Mouse (Mus musculus) hindbrain, postnatal 0 days (tissue): Measurements from ENCODE around the gene Tbc1d10b. TPM values are rescaled to one million over a fixed set of nuclear protein-coding genes. Genes with fewer than 3 reads are reported as not detected.

ENCODE experiments used
- ATAC-seq: fragments of 200-750 bp; cut with Nextera tagmentation; 2 replicates; pipeline ENCODE4 v1.8.0; 2017; ENCODE audit warnings: mild to moderate bottlenecking, moderate TSS enrichment, moderate library complexity
- DNase-seq: peaks from one replicate; pipeline ENCODE4 v3.0.0-alpha.2; 2015; ENCODE audit warnings: low spot score
- H3K27ac ChIP-seq: fragments of 300-500 bp; sonication (generic); 2 replicates; pipeline ENCODE4 v1.5.1; 2014; ENCODE audit warnings: mild to moderate bottlenecking
- H3K27me3 ChIP-seq: fragments of 300-500 bp; sonication (generic); 2 replicates; pipeline ENCODE4 v1.6.1; 2014; ENCODE audit warnings: low read length, mixed read lengths; ENCODE audit not compliant: insufficient read depth
- H3K36me3 ChIP-seq: fragments of 300-500 bp; sonication (generic); 2 replicates; pipeline ENCODE4 v1.6.1; 2014; ENCODE audit warnings: low read length, mixed read lengths; ENCODE audit not compliant: insufficient read depth
- H3K4me1 ChIP-seq: fragments of 300-500 bp; sonication (generic); 2 replicates; pipeline ENCODE4 v1.6.1; 2014; ENCODE audit warnings: antibody characterized with exemption, low read length, mixed read lengths; ENCODE audit not compliant: insufficient read depth
- H3K4me2 ChIP-seq: fragments of 300-500 bp; sonication (generic); 2 replicates; pipeline ENCODE4 v1.6.1; 2014; ENCODE audit warnings: low read depth, mild to moderate bottlenecking, low read length, moderate library complexity, mixed read lengths
- H3K4me3 ChIP-seq: fragments of 300-500 bp; sonication (generic); 2 replicates; pipeline ENCODE4 v1.5.1; 2014; ENCODE audit warnings: low read length
- H3K9ac ChIP-seq: fragments of 300-500 bp; sonication (generic); replicated peaks from 2 replicates; pipeline ENCODE4 v1.6.1; 2014; ENCODE audit warnings: mild to moderate bottlenecking, low read length, moderate library complexity, mixed read lengths
- H3K9me3 ChIP-seq: fragments of 300-500 bp; sonication (generic); 2 replicates; pipeline ENCODE4 v1.6.1; 2016; ENCODE audit warnings: low read length, mixed read lengths
- CTCF ChIP-seq: IDR thresholded peaks from 2 replicates; pipeline ENCODE4 v1.5.1; 2016; ENCODE audit warnings: antibody characterized with exemption, control low read depth, low read depth
- WGBS: fragments of 180-500 bp; shearing (Covaris S2); extraction: QIAGEN DNeasy Blood & Tissue Kit; methylation state at CpG from one replicate; pipeline ENCODE4 v1.1.7; 2014; 5-methylcytosine and 5-hydroxymethylcytosine counted together
- polyA plus RNA-seq: library from polyadenylated mRNA; unstranded; fragments of >200 nt; fragmentation: Nextera tagmentation; extraction: Ambion mirVana; gene quantifications from 2 replicates; pipeline ENCODE4 v1.2.1, GENCODE M21; 2015
- total RNA-seq: library from RNA; depleted of rRNA; stranded (reverse); fragments of >200 nt; gene quantifications from 2 replicates; pipeline ENCODE4 v1.2.3, GENCODE M21; 2014

Gene Tbc1d10b
- total and polyA plus RNA-seq, 2 experiments from 2014 or later = 25.4 to 68.6 TPM

DNA sequence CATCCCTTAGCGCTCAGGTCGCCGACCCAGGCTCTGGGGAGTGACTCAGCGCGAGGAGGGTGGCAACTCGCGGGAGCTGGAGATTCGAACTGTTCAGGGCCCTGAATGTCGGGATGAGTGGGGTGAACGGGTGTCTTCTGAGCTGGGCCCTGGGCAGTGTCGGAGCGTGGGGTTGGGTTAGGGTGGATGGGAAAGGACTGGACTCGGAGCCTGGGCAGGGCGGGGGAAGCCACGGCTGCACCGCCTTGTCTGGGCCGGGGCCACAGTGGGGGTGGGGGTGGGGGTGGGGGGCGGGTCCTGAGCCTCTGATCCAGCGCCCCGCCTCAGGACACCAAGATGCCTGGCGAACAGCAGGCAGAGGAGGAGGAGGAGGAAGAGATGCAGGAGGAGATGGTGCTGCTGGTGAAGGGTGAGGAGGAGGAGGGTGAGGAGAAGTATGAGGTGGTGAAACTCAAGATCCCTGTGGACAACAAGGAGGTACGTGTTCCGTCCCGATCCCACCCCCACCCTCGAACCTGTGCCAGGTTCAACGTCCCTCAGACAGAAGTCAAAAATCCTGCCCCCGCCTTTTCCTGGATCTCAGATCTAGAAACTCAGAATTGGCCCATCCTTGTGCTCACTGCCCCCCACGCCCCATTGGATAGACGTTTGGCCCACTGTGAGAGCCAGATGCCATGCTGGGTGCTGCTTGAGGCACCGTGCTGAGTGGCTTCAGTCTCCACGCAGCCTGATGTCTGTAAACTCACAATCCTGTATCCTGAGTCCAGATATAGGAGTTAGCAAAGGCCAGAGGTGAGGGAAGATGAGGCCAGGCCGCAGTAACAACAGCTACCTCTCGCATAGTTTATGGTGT, 36.6 kb upstream of the Tbc1d10b start:
- Histone ChIP-seq H3K4me3 (peak overlapping the region; percentile 76), H3K4me1 (peaks cover 14% of the 10 kb centered on the region), H3K9ac (peak overlapping the region; percentile 84), H3K27ac (peak overlapping the region; percentile 94), H3K27me3 (no peaks in the 10 kb centered on the region), H3K36me3 (peaks cover 5% of the 10 kb centered on the region; the same call in 1 of the 2 replicates), H3K9me3 (no peaks in the 10 kb centered on the region), H3K4me2 (peak overlapping the region; percentile 81)
- ATAC-seq (peak; percentile 77), DNase-seq (peak; percentile 25)
- TF ChIP-seq CTCF = no peak
- WGBS = 10% methylated on average over 31 of the region's 33 CpGs

DNA sequence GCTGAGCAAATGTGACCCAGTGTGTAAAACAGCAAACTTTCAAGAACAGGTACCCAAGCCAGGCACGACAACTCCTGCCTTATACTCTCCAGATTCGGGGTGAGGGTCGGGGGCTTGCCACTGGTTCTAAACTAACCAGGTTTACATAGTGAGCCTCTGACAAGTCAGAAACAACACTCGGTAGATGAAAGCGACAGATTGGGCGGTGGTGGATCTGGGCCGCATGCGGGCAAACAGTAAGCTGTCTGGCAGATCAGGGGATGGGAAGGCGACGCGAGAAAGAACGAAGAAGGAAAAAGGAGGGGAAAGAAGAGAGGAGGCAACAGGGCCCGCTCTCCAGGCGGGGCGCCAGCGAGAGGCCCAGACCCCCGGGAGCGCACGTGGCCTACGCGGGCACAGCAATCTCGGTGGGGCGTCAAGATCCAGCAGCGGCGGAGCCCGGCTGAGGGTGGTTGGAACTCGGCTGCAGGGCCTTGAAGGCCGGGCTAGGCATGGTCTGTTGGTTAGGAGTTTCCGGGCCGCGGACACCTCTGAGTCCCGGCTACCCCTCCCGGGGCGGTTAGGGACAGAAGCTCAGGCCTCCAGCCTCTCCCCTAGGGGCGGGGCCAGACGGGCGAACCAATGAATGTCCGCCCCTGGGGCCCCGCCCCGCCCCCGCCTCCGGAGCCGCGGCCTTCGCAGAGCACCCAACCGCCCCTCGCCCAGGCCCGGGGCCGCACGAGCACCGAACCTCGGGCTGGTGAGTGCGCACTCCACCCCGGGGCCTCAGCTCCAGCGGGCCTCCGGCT, 35.8 kb upstream of the Tbc1d10b start, which contains the start of gene Zfp771:
Zfp771 (plus strand) TSS at position 405 of the 788 bp plus-strand sequence.
- Histone ChIP-seq H3K4me1 (peaks cover 14% of the 10 kb centered on the region), H3K4me3 (peak within 1 kb of the TSS; percentile 76), H3K9me3 (no peaks in the 10 kb centered on the region), H3K27me3 (no peaks in the 10 kb centered on the region), H3K4me2 (peak within 1 kb of the TSS; percentile 81), H3K27ac (peak within 1 kb of the TSS; percentile 94), H3K9ac (peak within 1 kb of the TSS; percentile 84), H3K36me3 (peaks cover 3% of the 10 kb centered on the region; the same call in 1 of the 2 replicates)
- TF ChIP-seq CTCF = no peak
- under 1% methylated on average over 53 of the region's 56 CpGs for WGBS
- DNase-seq (peak; percentile 97), ATAC-seq (peak; percentile 97)

DNA sequence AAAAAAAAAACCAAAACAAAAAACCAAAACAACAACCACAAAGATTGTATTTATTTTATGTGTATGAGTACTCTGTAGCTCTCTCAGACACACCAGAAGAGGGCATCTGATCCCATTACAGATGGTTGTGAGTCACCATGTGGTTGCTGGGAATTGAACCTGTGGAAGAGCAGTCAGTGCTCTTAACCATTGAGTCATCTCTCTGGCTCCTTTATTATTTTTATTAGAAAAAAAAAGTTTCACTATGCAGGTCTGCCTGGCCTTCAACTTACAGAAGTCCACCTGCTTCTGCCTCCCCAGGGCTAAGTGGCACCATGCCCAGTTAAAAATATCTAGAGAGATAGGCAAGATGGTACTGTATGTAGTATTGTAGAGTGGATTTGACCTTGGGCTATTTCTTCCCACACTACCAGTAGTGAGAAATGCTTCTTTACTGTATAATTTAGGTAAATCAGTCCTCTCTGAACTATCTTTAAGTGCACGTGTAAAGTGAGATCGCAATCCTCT, 35.1 kb upstream of the Tbc1d10b start:
- Histone ChIP-seq H3K27ac (peak overlapping the region; percentile 94), H3K9ac (peak overlapping the region; percentile 84), H3K4me2 (peak overlapping the region; percentile 81), H3K9me3 (no peaks in the 10 kb centered on the region), H3K4me1 (peaks cover 14% of the 10 kb centered on the region), H3K36me3 (peaks cover 3% of the 10 kb centered on the region; the same call in 1 of the 2 replicates), H3K4me3 (peak overlapping the region; percentile 76; the same call in 1 of the 2 replicates), H3K27me3 (no peaks in the 10 kb centered on the region)
- ATAC-seq (no peak), DNase-seq (no peak)
- WGBS = 26% methylated on average over 2 of the region's 2 CpGs
- TF ChIP-seq CTCF = no peak

DNA sequence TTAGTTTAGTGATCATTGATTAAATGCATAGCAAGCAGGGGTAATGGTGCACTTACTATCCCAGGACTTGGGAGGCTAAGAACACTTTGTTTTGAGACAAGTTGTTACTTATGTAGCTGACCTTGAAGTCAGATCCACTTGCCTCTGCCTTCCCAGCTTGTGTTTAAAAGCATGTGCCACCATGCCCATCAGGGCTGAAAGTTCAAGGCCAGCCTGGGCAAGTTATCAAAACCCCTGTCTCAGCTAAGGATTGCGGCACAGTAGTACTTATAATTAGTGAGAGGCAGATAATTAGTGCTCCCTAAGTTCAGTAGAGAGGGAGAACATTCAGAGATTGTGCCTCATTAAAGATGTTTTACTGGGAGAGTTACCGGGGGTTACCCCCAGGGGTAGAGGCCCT, 26.5 kb upstream of the Tbc1d10b start:
- Histone ChIP-seq H3K27me3 (no peaks in the 10 kb centered on the region), H3K9ac (no peak overlapping the region), H3K9me3 (no peaks in the 10 kb centered on the region), H3K36me3 (peaks cover 29% of the 10 kb centered on the region), H3K4me2 (0 out of 2 replicates have a peak overlapping the region, but pooled peaks have one; percentile 65), H3K4me1 (peaks cover 11% of the 10 kb centered on the region; the same call in 1 of the 2 replicates), H3K27ac (no peak overlapping the region), H3K4me3 (no peak overlapping the region)
- no peak for TF ChIP-seq CTCF
- DNase-seq (no peak), ATAC-seq (no peak)
- WGBS = 88% methylated on average over 2 of the region's 2 CpGs

DNA sequence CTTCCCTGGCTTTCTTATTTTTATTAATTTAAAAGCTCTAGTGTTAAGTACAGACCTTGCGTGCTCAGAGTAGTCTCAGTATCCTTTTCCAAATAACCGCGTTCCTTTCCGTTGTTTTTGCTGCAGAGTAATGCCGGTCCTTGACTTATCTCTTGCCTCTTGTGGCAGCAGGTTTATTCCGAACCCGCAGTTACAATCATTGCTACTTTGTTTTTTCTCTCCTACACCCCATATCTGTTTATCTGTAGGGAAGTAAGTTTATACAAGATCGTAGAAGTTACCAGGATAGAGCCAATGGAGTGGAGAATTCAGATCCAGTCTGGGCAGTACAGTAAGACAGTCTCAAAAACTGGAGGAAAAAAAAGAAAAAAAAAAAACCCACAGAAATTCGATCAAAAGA, 25.5 kb upstream of the Tbc1d10b start:
- H3K9me3 ChIP-seq = no peaks in the 10 kb centered on the region
- peaks cover 29% of the 10 kb centered on the region for H3K36me3 ChIP-seq
- DNase-seq (no peak), ATAC-seq (no peak)
- peak overlapping the region; percentile 96 for H3K9ac ChIP-seq
- H3K4me3 ChIP-seq = peak overlapping the region; percentile 65
- peak overlapping the region; percentile 98 for H3K27ac ChIP-seq
- WGBS = 3% methylated on average over 9 of the region's 9 CpGs
- no peak for TF ChIP-seq CTCF
- H3K27me3 ChIP-seq = no peaks in the 10 kb centered on the region
- H3K4me2 ChIP-seq = peak overlapping the region; percentile 65
- peaks cover 11% of the 10 kb centered on the region; the same call in 1 of the 2 replicates for H3K4me1 ChIP-seq

DNA sequence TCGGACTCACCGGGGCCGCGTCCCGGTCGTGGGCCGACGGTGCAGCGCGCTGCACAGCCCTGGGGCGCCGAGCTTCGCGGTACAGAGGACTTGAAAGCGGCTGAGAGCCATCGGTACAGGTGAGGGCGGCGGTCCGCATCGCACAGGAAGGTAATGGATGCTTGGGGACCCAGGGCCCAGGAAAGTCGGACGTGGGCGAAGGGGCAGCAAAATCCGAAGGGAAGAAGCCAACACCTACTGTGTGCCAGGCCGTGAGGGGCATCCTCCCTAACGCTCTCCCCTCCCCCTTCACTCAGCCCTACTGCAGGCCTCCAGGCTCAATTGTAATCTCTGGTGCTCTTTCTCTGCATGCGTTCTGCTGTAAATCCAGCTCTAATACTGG, 25.1 kb upstream of the Tbc1d10b start:
- peaks cover 29% of the 10 kb centered on the region for H3K36me3 ChIP-seq
- peak overlapping the region; percentile 65 for H3K4me2 ChIP-seq
- H3K4me3 ChIP-seq = peak overlapping the region; percentile 65
- H3K4me1 ChIP-seq = peaks cover 11% of the 10 kb centered on the region; the same call in 1 of the 2 replicates
- no peaks in the 10 kb centered on the region for H3K27me3 ChIP-seq
- TF ChIP-seq CTCF = no peak
- ATAC-seq (peak; percentile 22; the same call in 1 of the 2 replicates), DNase-seq (peak; percentile 40)
- WGBS = 0% methylated on average over 27 of the region's 27 CpGs
- peak overlapping the region; percentile 96 for H3K9ac ChIP-seq
- no peaks in the 10 kb centered on the region for H3K9me3 ChIP-seq
- peak overlapping the region; percentile 98 for H3K27ac ChIP-seq
